In genomic region chr16:31276962-31277361, GRCm38 (mm10) we compare ENCODE assay signal across 10 mouse cellular contexts. TPM values are rescaled to one million over a fixed set of nuclear protein-coding genes. Genes with fewer than 3 reads are reported as not detected.
DNase-seq lines count a peak whose midpoint lies in the region; ATAC-seq and TF ChIP-seq lines count a peak whose summit lies in the region.
"Had no signal": no experiment of that assay in that cellular context is flagged by ENCODE, and none has a peak within 500 bp of the region (broad histone marks: within the 10 kb centered on the region; RNA-seq: fewer than 3 reads in every experiment).

No protein-coding gene starts in this region.

- TF ChIP-seq CTCF in gastrocnemius, adult 2 months (IDR thresholded peaks at IDR 0.05), result no peak
- no peak for TF ChIP-seq CTCF in lung, postnatal 0 days (IDR thresholded peaks at IDR 0.05)

- peak overlapping the region; percentile 38 for H3K4me3 ChIP-seq in gastrocnemius, adult 2 months
- no peak overlapping the region for H3K4me3 ChIP-seq in intestine, embryonic 15.5 days (replicated peaks)
- no peak overlapping the region for H3K4me3 ChIP-seq in lung, postnatal 0 days (ENCODE audit: low read depth, low read length)

- DNase-seq in kidney, adult 11 months, result peak; percentile 28
- DNase-seq in kidney, adult 18-20 months, result no peak
- DNase-seq in gastrocnemius, adult 2 months, result peak; percentile 60
- no peak for DNase-seq in lung, postnatal 0 days (ENCODE audit: low spot score)
- DNase-seq in layer of hippocampus, adult 9-11 months, result no peak
- DNase-seq in spleen, adult 12 weeks (ENCODE audit: low spot score), result no peak
- DNase-seq in left cerebral cortex, adult 11 months (ENCODE audit: low spot score), result no peak

- no peak for ATAC-seq in intestine, embryonic 15.5 days
- ATAC-seq in lung, postnatal 0 days, result no peak

- no peak overlapping the region for H3K9ac ChIP-seq in intestine, embryonic 15.5 days
- no peak overlapping the region for H3K9ac ChIP-seq in lung, postnatal 0 days (replicated peaks; ENCODE audit: low read depth)

- H3K4me1 ChIP-seq in intestine, embryonic 15.5 days (replicated peaks), result peaks cover 13% of the 10 kb centered on the region
- H3K4me1 ChIP-seq in lung, postnatal 0 days (ENCODE audit: insufficient read depth, low read depth, low read length), result peaks cover 10% of the 10 kb centered on the region; the same call in 1 of the 2 replicates

- no peak overlapping the region for H3K4me2 ChIP-seq in intestine, embryonic 15.5 days (replicated peaks)
- 0 out of 2 replicates have a peak overlapping the region, but pooled peaks have one; percentile 2 for H3K4me2 ChIP-seq in lung, postnatal 0 days (replicated peaks; ENCODE audit: low read depth, low read length)

- peak overlapping the region; percentile 98 for H3K27ac ChIP-seq in gastrocnemius, adult 2 months
- H3K27ac ChIP-seq in intestine, embryonic 15.5 days, result peak overlapping the region; percentile 2
- H3K27ac ChIP-seq in lung, postnatal 0 days (ENCODE audit: low read length), result peak overlapping the region; percentile 92

- no peaks in the 10 kb centered on the region for H3K9me3 ChIP-seq in intestine, embryonic 15.5 days
- H3K9me3 ChIP-seq in lung, postnatal 0 days (ENCODE audit: low read length), result no peaks in the 10 kb centered on the region

- intact Hi-C loops in gastrocnemius, adult 2 months (cut with DNase I), result loop anchor here (1.0 to 5.0 kb wide), 2 partner anchors 13 to 50 kb away; no protein-coding TSS in a partner anchor

- WGBS in intestine, embryonic 15.5 days, result 55% methylated on average over 7 of the region's 7 CpGs
- 66% methylated on average over 7 of the region's 7 CpGs for WGBS in lung, postnatal 0 days

- no peaks in the 10 kb centered on the region for H3K36me3 ChIP-seq in intestine, embryonic 15.5 days
- no peaks in the 10 kb centered on the region for H3K36me3 ChIP-seq in lung, postnatal 0 days (ENCODE audit: insufficient read depth, low read length)

- no peaks in the 10 kb centered on the region for H3K27me3 ChIP-seq in intestine, embryonic 15.5 days (replicated peaks)
- H3K27me3 ChIP-seq in lung, postnatal 0 days (replicated peaks; ENCODE audit: insufficient read depth, low read length), result no peaks in the 10 kb centered on the region

- TF ChIP-seq EP300 in lung, postnatal 0 days (IDR thresholded peaks at IDR 0.05), result no peak

RNA-seq across cellular contexts. Expression of gene Ppp1r2, which starts 1.9 kb away (rescaled TPM):
- total RNA-seq in gastrocnemius, adult 2 months (2021), result 10 to 100 TPM; 78.9 to 89.0 TPM
- 74.4 and 84.6 TPM in 2 replicates for polyA plus RNA-seq in intestine, embryonic 15.5 days (2015; fragmentation: Nextera tagmentation; extraction: Ambion mirVana)
- 143 and 160 TPM in 2 replicates for polyA plus RNA-seq in lung, postnatal 0 days (2015; fragmentation: Nextera tagmentation; extraction: Ambion mirVana)

RNA-seq across cellular contexts. Expression of gene Apod, which starts 37.6 kb away (rescaled TPM):
- total RNA-seq in gastrocnemius, adult 2 months (2021), result 10 to 100 TPM; 34.3 to 42.6 TPM
- 0.49 and 0.60 TPM in 2 replicates for polyA plus RNA-seq in intestine, embryonic 15.5 days (2015; fragmentation: Nextera tagmentation; extraction: Ambion mirVana)
- polyA plus RNA-seq in lung, postnatal 0 days (2015; fragmentation: Nextera tagmentation; extraction: Ambion mirVana), result 0.96 and 2.1 TPM in 2 replicates
- total RNA-seq: common myeloid progenitor, adult 5-6 weeks; monocyte, adult 5-6 weeks had no signal

Comparison
In these comparisons a context has a peak if more than half of its experiments do, and no peak if none do; other contexts are left out.
1. DNase-seq: peak in kidney, adult 11 months (single experiment) and gastrocnemius, adult 2 months (single experiment); none in kidney, adult 18-20 months (single experiment), lung, postnatal 0 days (single experiment), layer of hippocampus, adult 9-11 months (single experiment), spleen, adult 12 weeks (single experiment) and left cerebral cortex, adult 11 months (single experiment).
2. H3K27ac ChIP-seq: peak in every context shown above with its lines; median percentile 98 in gastrocnemius, adult 2 months; 92 in lung, postnatal 0 days; 2 in intestine, embryonic 15.5 days.